Comparison of ENCODE assay signal across 7 mouse cellular contexts in genomic region chr11:55046600-55046999, GRCm38 (mm10). TPM values are rescaled to one million over a fixed set of nuclear protein-coding genes. Genes with fewer than 3 reads are reported as not detected.
DNase-seq lines count a peak whose midpoint lies in the region; ATAC-seq lines count a peak whose summit lies in the region.

No protein-coding gene starts in this region.

- WGBS in heart, embryonic 16.5 days: 50% methylated on average over 5 of the region's 5 CpGs
- 60% methylated on average over 5 of the region's 5 CpGs for WGBS in embryonic facial prominence, embryonic 10.5 days

- peaks cover 14% of the 10 kb centered on the region for H3K36me3 ChIP-seq in heart, embryonic 16.5 days (ENCODE audit: control insufficient read depth, insufficient read depth)
- no peaks in the 10 kb centered on the region for H3K36me3 ChIP-seq in embryonic facial prominence, embryonic 10.5 days (replicated peaks)

- H3K4me1 ChIP-seq in heart, embryonic 16.5 days (ENCODE audit: control insufficient read depth, insufficient read depth, low read length): peaks cover 6% of the 10 kb centered on the region; the same call in 1 of the 2 replicates
- H3K4me1 ChIP-seq in embryonic facial prominence, embryonic 10.5 days: no peaks in the 10 kb centered on the region

- no peak overlapping the region for H3K4me3 ChIP-seq in heart, embryonic 16.5 days (ENCODE audit: low read length)
- H3K4me3 ChIP-seq in embryonic facial prominence, embryonic 10.5 days: no peak overlapping the region

- no peak overlapping the region for H3K27ac ChIP-seq in heart, embryonic 16.5 days (ENCODE audit: low read length)
- no peak overlapping the region for H3K27ac ChIP-seq in embryonic facial prominence, embryonic 10.5 days (replicated peaks)

- ATAC-seq in activated CD4-positive, CD25-positive, alpha-beta regulatory T cell, adult 4 months: peak; percentile 36
- ATAC-seq in heart, embryonic 16.5 days (replicated peaks; ENCODE audit: extremely low read depth, insufficient read depth, low FRiP score): peak; percentile 67; the same call in 1 of the 2 replicates
- ATAC-seq in megakaryocyte progenitor cell, adult 5-6 weeks (replicated peaks; ENCODE audit: poor library complexity): peak; percentile 82

- H3K27me3 ChIP-seq in heart, embryonic 16.5 days (ENCODE audit: control insufficient read depth, insufficient read depth, low read length): no peaks in the 10 kb centered on the region
- no peaks in the 10 kb centered on the region for H3K27me3 ChIP-seq in embryonic facial prominence, embryonic 10.5 days (replicated peaks; ENCODE audit: low read depth, poor library complexity, severe bottlenecking)

- H3K9ac ChIP-seq in heart, embryonic 16.5 days (ENCODE audit: low read length): no peak overlapping the region

- H3K9me3 ChIP-seq in heart, embryonic 16.5 days (replicated peaks; ENCODE audit: control insufficient read depth, low read length): no peaks in the 10 kb centered on the region
- no peaks in the 10 kb centered on the region for H3K9me3 ChIP-seq in embryonic facial prominence, embryonic 10.5 days

- DNase-seq in retina, embryonic 14.5 days (ENCODE audit: low spot score): peak; percentile 19
- no peak for DNase-seq in retina, postnatal 1 day
- peak; percentile 23 for DNase-seq in yolk sac, embryonic 10.5 days (ENCODE audit: low spot score)
- DNase-seq in embryonic facial prominence, embryonic 10.5 days (ENCODE audit: low spot score): no peak

- no peak overlapping the region for H3K4me2 ChIP-seq in heart, embryonic 16.5 days (ENCODE audit: low read depth, low read length)

RNA-seq across cellular contexts. Expression of gene Anxa6, which starts 13.4 kb away (rescaled TPM):
- 100 to 1,000 TPM; 447 to 527 TPM for polyA plus RNA-seq in activated CD4-positive, CD25-positive, alpha-beta regulatory T cell, adult 4 months (2017; shearing (Covaris generic))
- polyA plus RNA-seq in heart, embryonic 16.5 days (2015; fragmentation: Nextera tagmentation; extraction: Ambion mirVana): 340 and 364 TPM in 2 replicates
- 35.7 and 37.4 TPM in 2 replicates for total RNA-seq in megakaryocyte progenitor cell, adult 5-6 weeks (2015)
- 63.2 and 82.4 TPM in 2 replicates for total RNA-seq in megakaryocyte progenitor cell, adult 5-6 weeks (2017)
- polyA plus RNA-seq in embryonic facial prominence, embryonic 10.5 days (2016; fragmentation: Nextera tagmentation; extraction: Ambion mirVana): 56.5 and 66.7 TPM in 2 replicates

RNA-seq across cellular contexts. Expression of gene Ccdc69, which starts 31.3 kb away (rescaled TPM):
- 10 to 100 TPM; 78.6 to 85.9 TPM for polyA plus RNA-seq in activated CD4-positive, CD25-positive, alpha-beta regulatory T cell, adult 4 months (2017; shearing (Covaris generic))
- polyA plus RNA-seq in heart, embryonic 16.5 days (2015; fragmentation: Nextera tagmentation; extraction: Ambion mirVana): 22.6 and 25.1 TPM in 2 replicates
- total RNA-seq in megakaryocyte progenitor cell, adult 5-6 weeks (2015): 23.4 and 27.3 TPM in 2 replicates
- total RNA-seq in megakaryocyte progenitor cell, adult 5-6 weeks (2017): 19.2 and 22.9 TPM in 2 replicates
- 0.47 and 0.49 TPM in 2 replicates for polyA plus RNA-seq in embryonic facial prominence, embryonic 10.5 days (2016; fragmentation: Nextera tagmentation; extraction: Ambion mirVana)

RNA-seq across cellular contexts. Expression of gene Gm2a, which starts 51.3 kb away (rescaled TPM):
- 100 to 1,000 TPM; 152 to 191 TPM for polyA plus RNA-seq in activated CD4-positive, CD25-positive, alpha-beta regulatory T cell, adult 4 months (2017; shearing (Covaris generic))
- 36.7 and 38.5 TPM in 2 replicates for polyA plus RNA-seq in heart, embryonic 16.5 days (2015; fragmentation: Nextera tagmentation; extraction: Ambion mirVana)
- 89.0 and 92.0 TPM in 2 replicates for total RNA-seq in megakaryocyte progenitor cell, adult 5-6 weeks (2015)
- total RNA-seq in megakaryocyte progenitor cell, adult 5-6 weeks (2017): 53.6 and 54.6 TPM in 2 replicates
- 7.2 and 7.3 TPM in 2 replicates for polyA plus RNA-seq in embryonic facial prominence, embryonic 10.5 days (2016; fragmentation: Nextera tagmentation; extraction: Ambion mirVana)

Comparison
In these comparisons a context has a peak if more than half of its experiments do, and no peak if none do; other contexts are left out.
1. DNase-seq: peak in retina, embryonic 14.5 days (single experiment) and yolk sac, embryonic 10.5 days (single experiment); none in retina, postnatal 1 day (single experiment) and embryonic facial prominence, embryonic 10.5 days (single experiment).
2. RNA of gene Ccdc69, which starts 31.3 kb away (polyA plus RNA-seq): 78.6 to 85.9 TPM in activated CD4-positive, CD25-positive, alpha-beta regulatory T cell, adult 4 months and 22.6 to 25.1 TPM in heart, embryonic 16.5 days; 0.47 to 0.49 TPM in embryonic facial prominence, embryonic 10.5 days; every median in the first group is over 10 times any median in the second.
3. Peak in every context shown above with its lines, with median percentiles within 50 percentile points of each other: ATAC-seq.